Mouse (Mus musculus) heart, adult 2 months (tissue): ENCODE results near the gene Doc2g. TPM values are rescaled to one million over a fixed set of nuclear protein-coding genes. Genes with fewer than 3 reads are reported as not detected.
A peak's percentile ranks its signal among the peaks of the same experiment; 100 is the strongest.

ENCODE experiments used
- DNase-seq, 2 experiments: peaks; one replicate each; pipeline ENCODE4 v3.0.0; 2021
- H3K27ac ChIP-seq: fragments of 200-600 bp; 2 replicates; pipeline ENCODE4 v1.8.1; 2022
- H3K27me3 ChIP-seq: fragments of 200-500 bp; 2 replicates; pipeline ENCODE4 v1.6.1; 2012; ENCODE audit warnings: mild to moderate bottlenecking, low read length, inconsistent platforms, mixed read lengths; ENCODE audit not compliant: control insufficient read depth, insufficient read depth
- H3K36me3 ChIP-seq: fragments of 200-500 bp; 2 replicates; pipeline ENCODE4 v1.6.1; 2012; ENCODE audit warnings: low read length, inconsistent platforms; ENCODE audit not compliant: control insufficient read depth, insufficient read depth
- H3K4me1 ChIP-seq: fragments of 200-500 bp; 2 replicates; pipeline ENCODE4 v1.6.1; 2011; ENCODE audit warnings: low read length; ENCODE audit not compliant: control insufficient read depth, insufficient read depth
- H3K4me3 ChIP-seq: fragments of 200-600 bp; 2 replicates; pipeline ENCODE4 v1.8.1; 2022
- H3K79me2 ChIP-seq: fragments of 200-500 bp; replicated peaks from 2 replicates; pipeline ENCODE4 v1.6.1; 2012; ENCODE audit warnings: mild to moderate bottlenecking, inconsistent platforms, low read length, moderate library complexity, mixed read lengths; ENCODE audit not compliant: control insufficient read depth, insufficient read depth
- H3K9ac ChIP-seq: fragments of 200-500 bp; 2 replicates; pipeline ENCODE4 v1.6.1; 2012; ENCODE audit warnings: low read depth, mild to moderate bottlenecking, control low read depth, inconsistent platforms, low read length, mixed read lengths
- CTCF ChIP-seq: fragments of 200-600 bp; IDR thresholded peaks from 2 replicates; pipeline ENCODE4 v1.8.1; 2022; ENCODE audit warnings: antibody characterized with exemption, mild to moderate bottlenecking, moderate library complexity
- EP300 ChIP-seq: fragments of 200-500 bp; IDR thresholded peaks from 2 replicates; pipeline ENCODE4 v1.6.1; 2011; ENCODE audit warnings: low read depth, low read length, control low read depth; ENCODE audit not compliant: insufficient read depth
- POLR2A ChIP-seq: fragments of 200-500 bp; IDR thresholded peaks from 2 replicates; pipeline ENCODE4 v1.6.1; 2011; ENCODE audit warnings: mild to moderate bottlenecking, low read depth, low read length, control low read depth; ENCODE audit not compliant: insufficient read depth
- WGBS: fragments of 180-500 bp; shearing (Covaris S2); methylation state at CpG from one replicate; pipeline ENCODE4 v1.1.7; 2018; 5-methylcytosine and 5-hydroxymethylcytosine counted together
- intact Hi-C: fragments of 180-260 bp; cut with DNase I; formaldehyde crosslinking; loops from one replicate; pipeline ENCODE4 v1.15.1; 2025
- polyA plus RNA-seq: library from polyadenylated mRNA; depleted of rRNA; stranded (reverse); fragments of >200 nt; gene quantifications from 2 replicates; pipeline ENCODE4 v1.2.3, GENCODE M21; 2012
- total RNA-seq, 2 experiments: library from RNA; stranded (reverse); gene quantifications; 2 replicates each; pipeline ENCODE4 v1.2.3; 2021

Doc2g gene
- total and polyA plus RNA-seq, 3 experiments = 193 to 597 (median 236) TPM

DNA sequence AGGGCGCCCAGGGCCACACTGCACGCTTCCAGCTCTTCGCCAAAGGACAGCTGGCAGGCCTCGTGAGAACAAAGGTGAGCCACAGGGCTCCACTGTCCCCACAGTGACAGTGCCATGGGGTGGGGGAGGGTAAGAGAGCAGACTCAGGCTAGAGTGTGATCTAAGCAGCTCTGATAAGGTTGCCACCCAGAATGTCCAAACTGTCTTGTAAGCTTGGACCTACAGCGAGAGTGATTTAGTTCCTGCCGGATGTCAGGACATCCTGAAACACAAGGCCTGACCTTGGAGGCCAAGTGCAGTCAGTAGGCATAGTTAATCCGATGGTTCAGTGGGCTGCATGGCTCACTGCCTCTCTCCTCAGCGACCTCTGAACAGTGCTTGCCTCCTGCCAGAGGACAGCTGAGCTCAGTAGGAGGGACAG, 17.8 kb upstream of the Doc2g start:
- TF ChIP-seq CTCF (no peak), POLR2A (peak; percentile 46), EP300 (peak; percentile 90)
- Histone ChIP-seq H3K4me3 (no peak overlapping the region), H3K4me1 (peaks cover 26% of the 10 kb centered on the region), H3K79me2 (no peaks in the 10 kb centered on the region), H3K27me3 (no peaks in the 10 kb centered on the region), H3K36me3 (peaks cover 3% of the 10 kb centered on the region; the same call in 1 of the 2 replicates), H3K27ac (peak overlapping the region; percentile 70), H3K9ac (peak overlapping the region; percentile 17; the same call in 1 of the 2 replicates)
- 16% methylated on average over 8 of the region's 8 CpGs for WGBS
- DNase-seq = peak; percentile 61 to 70
- intact Hi-C loops = loop anchor here (10.0 kb wide), 1 partner anchor 380 kb away; no protein-coding TSS in a partner anchor

DNA sequence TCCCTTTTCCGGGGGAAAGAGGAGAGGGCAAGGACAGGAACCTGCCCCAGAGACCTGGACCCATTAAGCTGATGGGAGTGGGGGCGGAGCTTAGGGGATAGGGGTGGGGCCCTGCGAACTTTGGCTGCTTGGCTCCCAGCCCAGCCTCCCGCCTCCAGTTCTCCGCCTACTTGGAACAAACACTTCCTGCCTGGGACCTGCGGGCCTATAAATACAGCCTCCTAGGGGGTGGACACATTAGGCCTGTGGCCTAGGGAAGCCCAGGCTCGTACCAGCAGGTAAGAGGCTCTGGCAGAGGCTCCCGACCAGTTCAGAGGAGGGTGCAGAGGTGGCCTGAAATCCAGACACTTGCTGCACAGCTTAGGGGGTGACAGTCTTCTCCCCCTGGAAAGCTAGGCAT, 16.8 kb upstream of the Doc2g start, which contains the start of gene Acy3:
Gene Acy3 (plus strand): TSS at position 237 of the 400 bp plus-strand sequence.
- intact Hi-C loops = loop anchor here (10.0 kb wide), 1 partner anchor 382 kb away; no protein-coding TSS in a partner anchor
- H3K27me3 ChIP-seq = no peaks in the 10 kb centered on the region
- H3K27ac ChIP-seq = peak within 1 kb of the TSS; percentile 70
- H3K79me2 ChIP-seq = no peaks in the 10 kb centered on the region
- peaks cover 3% of the 10 kb centered on the region; the same call in 1 of the 2 replicates for H3K36me3 ChIP-seq
- no peak for TF ChIP-seq CTCF
- TF ChIP-seq EP300 = peak; percentile 49; the same call in 1 of the 2 replicates
- peak; percentile 98 for TF ChIP-seq POLR2A
- peak within 1 kb of the TSS; percentile 24; the same call in 1 of the 2 replicates for H3K4me3 ChIP-seq
- peak within 1 kb of the TSS; percentile 51 for H3K9ac ChIP-seq
- DNase-seq = peak; percentile 90 to 91
- H3K4me1 ChIP-seq = peaks cover 26% of the 10 kb centered on the region
- WGBS = 8% methylated on average over 8 of the region's 8 CpGs

DNA sequence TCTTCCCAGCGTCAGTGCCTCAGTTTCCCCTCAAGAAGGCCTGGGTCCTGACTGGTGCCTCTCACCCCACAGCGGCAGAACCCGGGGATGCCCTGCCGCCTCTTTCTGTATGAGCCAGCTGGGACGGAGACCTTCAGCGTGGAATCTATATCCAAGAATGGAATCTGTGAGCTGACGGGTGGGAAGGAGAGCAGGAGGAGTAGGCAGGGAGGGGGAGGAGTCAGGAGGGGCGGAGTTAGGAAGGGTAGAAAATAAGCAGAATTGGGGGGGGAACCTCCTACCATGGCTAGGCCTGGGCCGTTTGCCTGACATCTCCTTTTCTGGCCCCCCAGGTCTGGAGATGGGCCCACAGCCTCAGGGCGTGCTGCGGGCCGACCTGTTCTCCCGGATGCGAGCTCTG, 15.0 kb upstream of the Doc2g start:
- no peak for TF ChIP-seq POLR2A
- TF ChIP-seq CTCF = no peak
- no peak for TF ChIP-seq EP300
- DNase-seq = no peak
- Histone ChIP-seq H3K4me3 (no peak overlapping the region), H3K79me2 (no peaks in the 10 kb centered on the region), H3K27ac (no peak overlapping the region), H3K27me3 (no peaks in the 10 kb centered on the region), H3K9ac (no peak overlapping the region), H3K36me3 (peaks cover 3% of the 10 kb centered on the region; the same call in 1 of the 2 replicates), H3K4me1 (peaks cover 26% of the 10 kb centered on the region)
- whole genome bisulfite sequencing = 87% methylated on average over 14 of the region's 14 CpGs
- intact Hi-C loops = loop anchor here (10.0 kb wide), 1 partner anchor 383 kb away; no protein-coding TSS in a partner anchor

DNA sequence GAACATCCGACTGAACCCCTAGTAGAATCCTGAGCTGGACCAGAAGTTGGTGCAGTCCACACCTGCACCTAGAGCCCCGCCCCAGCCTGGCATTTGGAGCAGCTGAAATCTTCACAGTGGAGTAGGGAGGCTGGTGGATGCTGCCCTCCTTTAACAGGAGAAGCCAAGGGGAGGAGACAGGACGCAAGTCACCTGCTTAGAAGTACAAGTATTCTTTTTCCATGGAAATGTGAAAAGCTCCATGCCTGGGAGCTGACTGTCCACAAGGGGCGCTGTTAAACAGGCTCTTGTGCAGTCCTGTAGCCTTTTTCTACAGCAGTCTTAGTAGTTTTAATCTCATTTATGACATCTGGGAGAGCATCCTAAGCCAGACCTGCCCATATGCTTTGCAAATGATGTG, 14.4 kb upstream of the Doc2g start:
- no peak for DNase-seq
- peaks cover 26% of the 10 kb centered on the region for H3K4me1 ChIP-seq
- WGBS = 88% methylated on average over 4 of the region's 4 CpGs
- intact Hi-C loops = loop anchor here (10.0 kb wide), 1 partner anchor 384 kb away; no protein-coding TSS in a partner anchor
- peaks cover 3% of the 10 kb centered on the region; the same call in 1 of the 2 replicates for H3K36me3 ChIP-seq
- TF ChIP-seq CTCF (peak; percentile 43), POLR2A (no peak)
- no peaks in the 10 kb centered on the region for H3K27me3 ChIP-seq
- H3K27ac ChIP-seq = no peak overlapping the region
- no peaks in the 10 kb centered on the region for H3K79me2 ChIP-seq
- no peak overlapping the region for H3K9ac ChIP-seq
- no peak overlapping the region for H3K4me3 ChIP-seq

DNA sequence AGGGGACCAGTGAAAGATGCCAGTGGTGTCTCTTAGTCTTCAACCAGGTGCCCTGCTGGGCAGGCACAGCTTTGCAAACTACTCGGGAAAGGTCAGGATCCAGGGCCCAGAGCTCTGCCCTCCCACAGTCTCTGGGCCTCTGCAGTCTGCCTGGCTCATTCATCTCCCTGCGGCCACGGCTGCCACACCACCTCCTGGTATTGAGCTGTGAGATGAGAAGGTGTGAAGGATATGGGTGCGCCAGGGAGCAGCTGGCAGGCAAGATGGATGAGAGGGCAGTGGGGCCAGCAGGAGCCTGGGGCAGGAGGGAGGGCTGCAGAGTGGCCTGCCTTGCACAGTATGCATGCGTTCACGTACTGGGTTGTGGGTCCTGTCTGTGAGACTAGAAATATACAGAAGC, 12.3 kb upstream of the Doc2g start:
- intact Hi-C loops = no loop called here
- no peak overlapping the region for H3K4me3 ChIP-seq
- H3K36me3 ChIP-seq = peaks cover 3% of the 10 kb centered on the region; the same call in 1 of the 2 replicates
- WGBS = 73% methylated on average over 6 of the region's 6 CpGs
- H3K79me2 ChIP-seq = no peaks in the 10 kb centered on the region
- DNase-seq = no peak
- TF ChIP-seq POLR2A (no peak), CTCF (no peak), EP300 (no peak)
- no peak overlapping the region for H3K9ac ChIP-seq
- no peak overlapping the region for H3K27ac ChIP-seq
- H3K27me3 ChIP-seq = no peaks in the 10 kb centered on the region
- H3K4me1 ChIP-seq = peaks cover 14% of the 10 kb centered on the region

DNA sequence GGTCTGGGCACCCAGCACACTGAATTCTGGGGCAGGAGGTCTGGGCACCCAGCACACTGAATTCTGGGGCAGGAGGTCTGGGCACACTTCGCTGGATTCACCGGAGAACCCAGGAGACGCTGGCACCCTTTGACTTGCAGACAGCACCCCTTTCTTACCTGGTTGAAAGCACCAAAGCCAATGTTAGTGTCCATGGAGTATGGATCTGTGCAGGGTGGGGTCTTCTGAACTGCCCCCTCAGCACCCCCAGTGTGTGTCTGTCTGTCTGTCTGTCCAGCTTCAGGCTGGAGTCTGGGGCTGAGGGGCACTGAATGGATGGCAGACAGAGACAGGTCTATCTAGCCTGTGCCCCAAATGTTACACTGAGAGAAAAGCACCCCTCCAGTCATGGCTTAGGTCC, 11.6 kb upstream of the Doc2g start:
- Histone ChIP-seq H3K9ac (no peak overlapping the region), H3K27me3 (no peaks in the 10 kb centered on the region), H3K4me3 (no peak overlapping the region), H3K27ac (no peak overlapping the region), H3K79me2 (no peaks in the 10 kb centered on the region), H3K4me1 (peaks cover 8% of the 10 kb centered on the region), H3K36me3 (peaks cover 2% of the 10 kb centered on the region; the same call in 1 of the 2 replicates)
- 95% methylated on average over 3 of the region's 3 CpGs for WGBS
- DNase-seq = no peak
- intact Hi-C loops = no loop called here
- TF ChIP-seq EP300 = no peak
- no peak for TF ChIP-seq CTCF
- TF ChIP-seq POLR2A = no peak
